Mouse (Mus musculus) layer of hippocampus, adult 9-10 months (tissue): Measurements from ENCODE around the gene Zic3.

ENCODE experiments used
- DNase-seq: peaks from one replicate; pipeline ENCODE4 v3.0.0; 2022; ENCODE audit warnings: low spot score

Zic3 gene

DNA sequence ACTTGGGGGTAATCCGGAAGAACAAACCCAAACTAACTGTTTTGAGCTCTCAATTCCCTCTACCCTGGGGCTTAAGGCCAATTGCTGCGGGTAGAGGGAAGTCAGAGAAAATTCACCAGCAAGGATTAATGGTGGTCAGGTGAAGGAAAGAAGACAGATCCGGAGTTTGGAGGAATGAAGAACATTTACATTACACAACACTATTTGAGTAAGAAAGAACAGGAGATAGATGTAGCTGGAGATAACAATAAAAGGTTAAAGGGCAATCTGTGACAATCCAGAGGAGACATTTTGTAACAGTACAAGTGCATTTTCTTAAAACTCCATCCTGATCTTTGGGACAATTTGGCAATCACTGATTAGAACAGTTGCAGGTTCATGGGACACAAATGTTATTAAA, 19.4 kb downstream of the Zic3 start:
- no peak for DNase-seq

DNA sequence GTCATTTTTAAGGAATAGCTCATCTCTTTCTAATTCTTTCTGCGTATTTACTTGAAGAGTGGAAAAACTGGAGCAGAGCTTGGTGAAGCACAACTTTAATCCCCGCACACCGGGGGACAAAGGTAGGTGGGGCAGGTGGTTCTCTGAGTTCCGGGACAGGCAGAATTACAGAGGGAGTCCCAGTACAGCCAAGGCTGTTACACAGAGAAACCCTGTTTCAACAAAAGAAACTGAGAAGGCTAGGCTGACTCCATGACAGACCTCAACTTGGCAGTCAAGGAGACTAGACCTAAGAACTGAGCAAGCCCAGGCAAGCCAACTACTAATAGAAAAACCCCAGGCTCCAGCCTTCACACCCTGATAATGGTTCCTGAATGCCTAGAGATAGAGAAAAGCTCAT, 20.0 kb downstream of the Zic3 start:
- no peak for DNase-seq
